Mouse (Mus musculus) testis, adult 2 months (tissue): Measurements from ENCODE around the gene Sgca.

ENCODE experiments used
- CTCF ChIP-seq: fragments of 200-500 bp; IDR thresholded peaks from 2 replicates; pipeline ENCODE4 v1.5.1; 2012; ENCODE audit warnings: low read depth, mild to moderate bottlenecking, inconsistent platforms, low read length, moderate library complexity; ENCODE audit not compliant: control insufficient read depth, insufficient read depth, insufficient replicate concordance
- POLR2A ChIP-seq: fragments of 200-500 bp; IDR thresholded peaks from 2 replicates; pipeline ENCODE4 v1.6.1; 2012; ENCODE audit warnings: low read depth, mild to moderate bottlenecking, inconsistent platforms, low read length, moderate library complexity; ENCODE audit not compliant: control insufficient read depth

- TF ChIP-seq CTCF (no peak), POLR2A (no peak)
These were observed 34.4 kb downstream of the Sgca start for GRCm38 (mm10) chr11:94941776-94942175.
